Mouse (Mus musculus): ENCODE results near the gene Adad2.

Gene Adad2

GRCm38 (mm10) chr8:119642960-119643359, 30.4 kb downstream of the Adad2 start:
- no peak for DNase-seq (ENCODE audit: low spot score)

- DNase-seq (ENCODE audit: low spot score): no peak
Measured at GRCm38 (mm10) chr8:119644429-119644960, 31.9 kb downstream of the Adad2 start.

DNA sequence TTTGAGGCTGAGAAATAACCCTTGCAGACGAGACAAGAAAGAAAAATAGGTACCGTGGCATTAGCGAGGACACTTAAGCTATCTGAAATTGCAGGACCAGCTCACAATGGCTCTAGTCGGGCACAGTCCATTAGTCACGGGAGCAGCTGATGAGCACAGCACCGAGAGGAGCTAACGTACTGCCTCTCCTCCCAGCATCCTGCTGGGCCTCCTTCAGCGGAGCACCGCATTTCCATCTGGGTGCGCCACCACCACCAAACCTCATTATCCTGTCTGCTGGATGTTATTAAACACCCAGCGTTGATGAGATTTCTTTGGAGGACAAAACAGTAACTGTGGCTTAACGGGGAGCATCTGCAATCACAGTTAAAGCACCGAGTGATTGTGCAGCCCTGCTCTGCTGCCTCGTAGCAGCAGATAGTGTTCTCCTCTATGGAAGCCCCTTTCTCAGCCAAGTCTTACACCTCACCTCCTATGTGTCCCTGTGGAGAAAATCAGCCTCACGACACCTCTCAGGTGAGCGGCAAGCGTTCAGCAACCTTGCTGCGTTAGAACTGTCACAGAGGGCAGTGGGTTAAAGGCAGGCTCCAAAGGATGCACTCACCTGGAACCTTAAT, 32.5 kb downstream of the Adad2 start:
- DNase-seq (ENCODE audit: low spot score): no peak

GRCm38 (mm10) chr8:119646197-119646596, 33.6 kb downstream of the Adad2 start:
- DNase-seq (ENCODE audit: low spot score): no peak

GRCm38 (mm10) chr8:119646846-119647245, 34.3 kb downstream of the Adad2 start:
- no peak for DNase-seq (ENCODE audit: low spot score)

DNA sequence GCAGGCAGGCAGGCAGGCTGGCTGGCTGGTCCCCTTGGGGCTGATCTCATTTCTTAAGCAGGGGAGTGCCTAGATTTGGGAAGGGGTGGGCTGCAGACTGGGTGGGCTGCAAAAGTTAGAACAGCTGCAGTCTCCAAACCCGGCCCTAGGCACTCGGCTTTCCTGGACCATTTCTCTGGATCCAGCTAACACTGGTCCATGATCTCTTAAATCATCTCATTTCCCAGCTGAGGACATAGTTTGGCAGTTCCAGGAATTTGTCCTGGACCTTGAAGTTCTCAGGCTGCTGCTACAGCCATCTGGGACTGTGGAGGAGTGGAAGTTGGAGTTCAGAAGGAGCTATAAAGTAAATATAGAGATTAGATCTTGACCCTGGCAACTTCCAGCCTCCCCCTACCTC, 38.8 kb downstream of the Adad2 start:
- DNase-seq (ENCODE audit: low spot score): no peak

GRCm38 (mm10) chr8:119656709-119657464, 44.3 kb downstream of the Adad2 start:
- DNase-seq (ENCODE audit: low spot score): peak; percentile 58

DNA sequence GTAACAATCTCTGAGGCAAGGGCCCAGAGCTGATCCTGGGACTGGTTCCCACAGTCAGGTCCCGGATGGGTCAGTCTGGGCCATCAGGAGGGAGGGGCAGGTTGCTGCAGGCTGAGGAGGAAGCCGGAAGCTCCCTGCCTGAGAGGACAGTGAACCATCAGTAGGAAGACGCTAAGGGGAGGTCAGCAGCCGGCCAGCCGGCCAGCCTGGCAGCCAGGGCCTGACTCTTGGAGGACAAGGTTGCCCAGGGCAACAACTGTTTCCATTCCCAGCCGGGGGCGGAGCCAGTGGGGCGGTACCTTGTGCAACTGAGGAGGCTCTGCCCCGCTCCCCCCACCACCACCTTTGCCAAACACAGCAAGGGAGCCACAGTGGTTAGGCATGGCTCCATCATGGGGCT, 48.5 kb downstream of the Adad2 start:
- peak; percentile 80 for DNase-seq (ENCODE audit: low spot score)

DNA sequence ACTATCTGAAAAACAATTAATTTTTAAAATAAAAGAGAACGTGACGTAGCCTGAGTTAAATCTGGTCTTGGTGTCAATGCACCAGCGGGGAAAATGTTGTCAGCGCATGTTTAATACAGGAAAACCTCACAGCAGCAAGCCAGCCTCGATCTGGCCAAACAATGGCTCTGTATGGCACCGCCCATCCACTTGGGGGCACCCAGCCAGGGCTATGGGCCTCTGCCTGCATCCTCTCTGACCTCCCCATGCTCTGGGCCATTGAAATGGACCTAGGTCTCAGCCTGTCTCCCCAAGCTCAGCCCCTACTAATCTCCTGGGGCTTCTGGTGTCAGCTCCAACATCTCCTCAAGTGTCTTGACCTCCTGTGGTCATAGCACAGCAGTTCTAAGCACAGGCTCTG, 49.3 kb downstream of the Adad2 start:
- peak; percentile 63 for DNase-seq (ENCODE audit: low spot score)

DNA sequence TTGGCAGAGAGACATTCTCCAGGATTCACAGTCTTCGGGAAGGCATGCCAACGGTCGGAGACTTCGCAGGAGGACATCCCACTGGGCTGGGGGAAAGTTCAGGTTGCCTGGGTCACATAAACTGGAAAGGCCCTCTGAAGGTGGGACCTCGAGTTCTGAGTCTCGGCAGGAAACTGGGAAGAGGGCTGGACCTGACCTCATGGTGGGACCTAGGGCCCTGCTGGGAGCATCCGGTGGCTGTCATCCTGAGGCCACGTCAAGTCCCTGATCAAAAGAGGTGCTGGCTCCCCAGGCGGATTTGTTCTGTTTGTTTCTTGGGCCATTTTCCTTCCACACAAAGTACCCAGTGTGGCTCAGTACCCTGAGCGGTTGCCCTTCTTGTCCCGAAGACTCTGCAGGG, 50.9 kb downstream of the Adad2 start:
- no peak for DNase-seq (ENCODE audit: low spot score)

- no peak for DNase-seq (ENCODE audit: low spot score)
Measured at GRCm38 (mm10) chr8:119665270-119665669, 52.7 kb downstream of the Adad2 start.
